Mouse (Mus musculus) embryonic facial prominence, embryonic 11.5 days (tissue): ENCODE data around the gene Shisa9. TPM values are rescaled to one million over a fixed set of nuclear protein-coding genes. Genes with fewer than 3 reads are reported as not detected.

Experiments used
- ATAC-seq: fragments of 200-750 bp; cut with Nextera tagmentation; replicated peaks from 2 replicates; pipeline ENCODE4 v1.8.0; 2017; ENCODE audit warnings: low read depth; ENCODE audit not compliant: insufficient number of reproducible peaks, low FRiP score, low TSS enrichment
- DNase-seq: peaks from one replicate; pipeline ENCODE4 v3.0.0-alpha.2; 2015; ENCODE audit warnings: low spot score
- H3K27ac ChIP-seq: fragments of 300-500 bp; sonication (generic); replicated peaks from 2 replicates; pipeline ENCODE4 v1.5.1; 2014; ENCODE audit warnings: mild to moderate bottlenecking, low read depth, low read length, control low read depth
- H3K27me3 ChIP-seq: fragments of 300-500 bp; sonication (generic); 2 replicates; pipeline ENCODE4 v1.6.1; 2014; ENCODE audit warnings: mild to moderate bottlenecking, low read length, moderate library complexity, mixed read lengths; ENCODE audit not compliant: control insufficient read depth, insufficient read depth
- H3K36me3 ChIP-seq: fragments of 300-500 bp; sonication (generic); replicated peaks from 2 replicates; pipeline ENCODE4 v1.6.1; 2014; ENCODE audit warnings: low read depth, mild to moderate bottlenecking, low read length, moderate library complexity, mixed read lengths; ENCODE audit not compliant: control insufficient read depth, insufficient read depth
- H3K4me1 ChIP-seq: fragments of 300-500 bp; sonication (generic); 2 replicates; pipeline ENCODE4 v1.6.1; 2014; ENCODE audit warnings: low read length, mixed read lengths; ENCODE audit not compliant: control insufficient read depth, insufficient read depth
- H3K4me2 ChIP-seq: fragments of 300-500 bp; sonication (generic); 2 replicates; pipeline ENCODE4 v1.6.1; 2014; ENCODE audit warnings: low read depth, mild to moderate bottlenecking, control low read depth, low read length, moderate library complexity
- H3K4me3 ChIP-seq: fragments of 300-500 bp; sonication (generic); 2 replicates; pipeline ENCODE4 v1.5.1; 2014; ENCODE audit warnings: low read depth, low read length, control low read depth
- H3K9ac ChIP-seq: fragments of 300-500 bp; sonication (generic); replicated peaks from 2 replicates; pipeline ENCODE4 v1.6.1; 2014; ENCODE audit warnings: mild to moderate bottlenecking, control low read depth, low read length
- H3K9me3 ChIP-seq: fragments of 300-500 bp; sonication (generic); replicated peaks from 2 replicates; pipeline ENCODE4 v1.6.1; 2016; ENCODE audit warnings: mild to moderate bottlenecking, low read length, inconsistent platforms, mixed read lengths; ENCODE audit not compliant: control insufficient read depth
- WGBS: fragments of 180-500 bp; shearing (Covaris S2); extraction: QIAGEN DNeasy Blood & Tissue Kit; methylation state at CpG from one replicate; pipeline ENCODE4 v1.1.7; 2014; 5-methylcytosine and 5-hydroxymethylcytosine counted together
- polyA plus RNA-seq: library from polyadenylated mRNA; unstranded; fragments of >200 nt; fragmentation: Nextera tagmentation; extraction: Ambion mirVana; gene quantifications from 2 replicates; pipeline ENCODE4 v1.2.1, GENCODE M21; 2014

The Shisa9 gene
- polyA plus RNA-seq, 1 experiment from 2014 or later, result 0.46 TPM

DNA sequence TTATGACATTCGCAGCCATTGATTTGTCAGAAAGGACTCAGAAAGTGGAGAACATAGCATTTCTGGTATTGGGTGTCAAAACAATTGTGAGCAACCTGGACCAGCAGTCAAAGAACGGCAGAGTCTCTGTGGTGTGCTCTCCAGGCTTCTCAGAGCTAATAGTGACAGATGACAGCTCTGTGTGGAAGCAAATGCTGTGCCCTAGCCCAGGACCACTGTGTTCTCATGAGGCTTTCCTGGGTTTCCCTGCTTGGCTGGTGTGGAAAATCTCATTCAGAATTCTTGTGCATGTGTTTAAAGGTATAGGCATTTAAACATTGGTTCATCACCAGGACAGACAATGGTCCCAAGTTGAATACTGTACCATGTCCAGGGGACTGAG lies 234.2 kb downstream of the Shisa9 start:
- Histone ChIP-seq H3K36me3 (no peaks in the 10 kb centered on the region), H3K4me1 (no peaks in the 10 kb centered on the region), H3K27ac (no peak overlapping the region), H3K27me3 (no peaks in the 10 kb centered on the region), H3K4me3 (no peak overlapping the region), H3K9me3 (no peaks in the 10 kb centered on the region), H3K9ac (no peak overlapping the region), H3K4me2 (no peak overlapping the region)
- DNase-seq (no peak), ATAC-seq (no peak)
- 74% methylated on average over 2 of the region's 2 CpGs for WGBS

DNA sequence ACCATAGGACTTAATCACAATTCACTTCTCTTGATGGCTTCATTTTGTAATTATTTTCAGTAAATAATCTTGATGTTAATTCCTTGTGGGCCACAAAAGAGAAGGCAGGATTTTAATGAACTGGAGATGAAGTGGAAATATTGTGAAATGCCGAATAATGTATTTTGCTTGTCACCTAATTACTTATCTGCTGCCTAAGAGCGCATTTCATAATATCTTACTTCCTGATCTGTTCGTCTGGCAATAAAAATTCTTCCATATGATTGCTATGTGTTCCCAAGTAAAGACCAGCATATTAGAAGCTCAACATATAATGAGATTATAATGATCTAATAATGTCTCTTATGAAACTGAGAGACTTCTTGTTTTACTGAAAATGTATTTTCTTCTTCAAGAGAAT lies 235.9 kb downstream of the Shisa9 start:
- 74% methylated on average over 3 of the region's 3 CpGs for WGBS
- H3K27ac ChIP-seq, result no peak overlapping the region
- ATAC-seq (no peak), DNase-seq (no peak)
- no peak overlapping the region for H3K4me3 ChIP-seq
- H3K4me2 ChIP-seq, result no peak overlapping the region
- no peaks in the 10 kb centered on the region for H3K27me3 ChIP-seq
- H3K9me3 ChIP-seq, result no peaks in the 10 kb centered on the region
- H3K9ac ChIP-seq, result no peak overlapping the region
- H3K4me1 ChIP-seq, result no peaks in the 10 kb centered on the region
- H3K36me3 ChIP-seq, result no peaks in the 10 kb centered on the region

DNA sequence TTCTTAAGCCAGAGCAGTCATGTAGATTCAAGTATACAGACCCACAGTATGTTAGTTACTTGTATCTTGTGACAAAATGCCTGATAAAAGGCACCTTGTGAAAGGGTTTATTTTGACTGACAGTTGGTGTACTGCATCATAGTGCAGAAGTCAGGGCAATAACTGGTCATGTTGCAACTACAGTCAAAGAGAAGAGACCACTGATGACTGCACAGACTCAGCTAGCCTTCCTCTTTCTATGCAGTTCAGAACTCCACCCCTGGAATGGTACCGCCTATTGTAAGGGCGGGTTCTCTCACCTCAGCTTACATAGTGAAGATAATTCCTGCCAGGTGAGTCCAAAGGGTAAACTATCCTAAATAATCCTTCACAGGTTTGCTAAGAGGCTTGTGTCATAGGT lies 239.6 kb downstream of the Shisa9 start:
- DNase-seq (no peak), ATAC-seq (no peak)
- H3K9me3 ChIP-seq, result no peaks in the 10 kb centered on the region
- no peak overlapping the region for H3K4me3 ChIP-seq
- no peak overlapping the region for H3K27ac ChIP-seq
- H3K36me3 ChIP-seq, result no peaks in the 10 kb centered on the region
- H3K9ac ChIP-seq, result no peak overlapping the region
- no peaks in the 10 kb centered on the region for H3K4me1 ChIP-seq
- 94% methylated on average over 2 of the region's 2 CpGs for WGBS
- H3K27me3 ChIP-seq, result no peaks in the 10 kb centered on the region
- no peak overlapping the region for H3K4me2 ChIP-seq

DNA sequence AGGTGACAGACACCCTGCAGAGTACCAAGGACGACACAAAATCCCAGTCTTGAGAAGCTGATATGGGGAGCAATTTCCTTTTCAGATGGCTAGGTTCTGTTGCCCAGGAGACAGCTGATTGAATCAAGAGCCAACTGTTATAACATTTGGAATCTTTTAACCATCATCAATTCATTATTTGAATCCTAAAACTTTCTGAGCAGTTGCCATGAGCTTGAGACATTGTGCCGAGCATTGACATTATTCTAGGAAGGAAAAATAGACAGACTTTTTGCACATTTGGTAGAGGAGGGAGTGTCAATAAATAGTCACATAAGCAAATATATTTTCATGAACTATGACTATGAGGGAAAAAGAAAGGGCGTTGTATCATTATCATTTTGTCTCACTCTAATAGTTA lies 243.0 kb downstream of the Shisa9 start:
- no peak overlapping the region for H3K4me2 ChIP-seq
- H3K4me3 ChIP-seq, result no peak overlapping the region
- no peaks in the 10 kb centered on the region for H3K9me3 ChIP-seq
- H3K27ac ChIP-seq, result no peak overlapping the region
- no peaks in the 10 kb centered on the region for H3K27me3 ChIP-seq
- H3K9ac ChIP-seq, result no peak overlapping the region
- no peak for DNase-seq
- H3K36me3 ChIP-seq, result no peaks in the 10 kb centered on the region
- WGBS, result 61% methylated on average over 3 of the region's 3 CpGs
- ATAC-seq, result no peak
- no peaks in the 10 kb centered on the region for H3K4me1 ChIP-seq

DNA sequence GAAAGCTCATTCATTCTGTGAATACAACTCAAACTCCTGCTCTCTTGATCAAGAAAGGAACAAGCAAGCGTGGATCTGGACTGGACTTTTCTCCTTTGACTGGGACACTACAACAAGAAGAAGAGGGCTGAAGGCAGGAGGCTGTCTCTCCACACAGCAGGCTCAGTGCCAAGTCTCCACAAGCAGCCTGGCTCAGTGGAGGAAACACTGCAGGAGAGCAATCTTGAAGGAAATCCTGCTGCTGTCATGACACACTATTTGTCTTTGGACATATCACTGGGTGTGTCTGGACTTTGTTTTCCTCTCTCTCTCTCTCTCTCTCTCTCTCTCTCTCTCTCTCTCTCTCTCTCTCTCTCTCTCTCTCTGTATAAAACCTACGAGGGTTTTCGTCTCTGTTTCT lies 249.4 kb downstream of the Shisa9 start:
- no peaks in the 10 kb centered on the region for H3K4me1 ChIP-seq
- ATAC-seq (no peak), DNase-seq (no peak)
- no peak overlapping the region for H3K9ac ChIP-seq
- no peak overlapping the region for H3K27ac ChIP-seq
- no peaks in the 10 kb centered on the region for H3K36me3 ChIP-seq
- H3K9me3 ChIP-seq, result no peaks in the 10 kb centered on the region
- no peaks in the 10 kb centered on the region for H3K27me3 ChIP-seq
- WGBS, result 89% methylated on average over 3 of the region's 3 CpGs
- H3K4me2 ChIP-seq, result no peak overlapping the region
- H3K4me3 ChIP-seq, result no peak overlapping the region

DNA sequence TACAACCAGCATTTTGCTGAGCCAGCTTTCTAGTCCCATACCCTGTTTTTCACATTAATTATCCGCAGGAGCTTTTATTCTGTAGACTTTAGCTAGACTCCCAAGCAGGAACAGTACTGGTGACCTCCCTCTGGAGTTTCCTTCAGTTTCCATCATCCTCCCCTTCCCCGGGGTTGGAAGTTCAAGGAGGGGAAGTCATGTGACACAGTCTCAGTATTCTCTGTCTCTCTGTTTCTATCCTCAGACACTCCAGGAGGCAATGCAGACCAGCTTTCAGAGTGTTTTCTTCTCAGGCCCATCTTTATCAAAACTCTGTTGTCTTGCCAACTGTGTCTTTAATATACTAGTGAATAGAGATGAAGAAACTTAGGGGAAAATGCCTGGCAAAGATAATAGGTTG lies 250.4 kb downstream of the Shisa9 start:
- H3K9me3 ChIP-seq, result no peaks in the 10 kb centered on the region
- 62% methylated on average over 2 of the region's 2 CpGs for WGBS
- DNase-seq, result no peak
- no peaks in the 10 kb centered on the region for H3K4me1 ChIP-seq
- no peaks in the 10 kb centered on the region for H3K27me3 ChIP-seq
- no peak for ATAC-seq
- H3K9ac ChIP-seq, result no peak overlapping the region
- no peak overlapping the region for H3K4me2 ChIP-seq
- no peaks in the 10 kb centered on the region for H3K36me3 ChIP-seq
- H3K27ac ChIP-seq, result no peak overlapping the region
- no peak overlapping the region for H3K4me3 ChIP-seq

DNA sequence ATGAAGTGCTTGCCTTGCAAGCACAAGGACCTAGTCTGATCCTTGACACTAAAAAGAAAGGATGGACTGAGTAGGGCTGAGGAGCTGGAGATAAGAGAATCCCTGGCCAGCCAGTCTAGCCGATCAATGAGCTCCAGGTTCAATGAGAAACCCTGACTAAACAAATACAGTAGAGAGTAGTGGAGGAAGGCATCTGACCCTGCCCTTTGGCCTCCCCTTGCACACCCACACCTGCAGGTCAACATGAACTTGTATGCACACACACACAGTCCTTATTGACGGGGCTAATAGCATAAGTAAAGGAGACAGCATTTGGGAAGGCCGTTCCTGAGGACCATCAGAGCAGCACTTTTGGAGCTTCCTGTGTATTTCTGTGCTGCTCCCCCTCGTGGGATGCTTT lies 254.7 kb downstream of the Shisa9 start:
- no peaks in the 10 kb centered on the region for H3K36me3 ChIP-seq
- WGBS, result 75% methylated on average over 4 of the region's 4 CpGs
- H3K4me1 ChIP-seq, result no peaks in the 10 kb centered on the region
- no peak overlapping the region for H3K27ac ChIP-seq
- no peaks in the 10 kb centered on the region for H3K27me3 ChIP-seq
- H3K9me3 ChIP-seq, result no peaks in the 10 kb centered on the region
- no peak overlapping the region for H3K9ac ChIP-seq
- no peak overlapping the region for H3K4me2 ChIP-seq
- ATAC-seq (no peak), DNase-seq (no peak)
- no peak overlapping the region for H3K4me3 ChIP-seq

DNA sequence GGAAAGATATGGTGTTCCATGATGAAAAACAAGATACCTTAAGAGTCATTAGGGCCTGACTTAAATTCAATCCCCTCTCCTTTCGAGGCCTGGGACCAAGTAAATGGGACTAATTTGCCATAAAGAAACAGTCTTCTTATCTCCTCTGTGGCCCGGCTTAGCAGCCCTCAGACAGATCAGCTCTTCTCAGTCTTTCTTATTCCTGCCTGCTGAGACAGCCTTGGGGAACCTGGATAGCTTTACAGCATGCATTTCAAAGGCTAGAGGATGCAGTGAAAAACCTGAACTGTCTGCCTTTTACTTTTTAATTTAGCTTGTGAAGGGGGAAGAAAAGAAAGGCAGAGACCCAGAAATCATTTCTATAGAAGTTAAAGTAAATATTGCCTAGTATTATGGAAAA lies 275.4 kb downstream of the Shisa9 start:
- ATAC-seq (no peak), DNase-seq (no peak)
- Histone ChIP-seq H3K9ac (no peak overlapping the region), H3K36me3 (no peaks in the 10 kb centered on the region), H3K4me3 (no peak overlapping the region), H3K9me3 (no peaks in the 10 kb centered on the region), H3K4me2 (no peak overlapping the region), H3K27me3 (no peaks in the 10 kb centered on the region), H3K27ac (no peak overlapping the region), H3K4me1 (no peaks in the 10 kb centered on the region)
- WGBS, result 2% methylated on average over 2 of the region's 2 CpGs

DNA sequence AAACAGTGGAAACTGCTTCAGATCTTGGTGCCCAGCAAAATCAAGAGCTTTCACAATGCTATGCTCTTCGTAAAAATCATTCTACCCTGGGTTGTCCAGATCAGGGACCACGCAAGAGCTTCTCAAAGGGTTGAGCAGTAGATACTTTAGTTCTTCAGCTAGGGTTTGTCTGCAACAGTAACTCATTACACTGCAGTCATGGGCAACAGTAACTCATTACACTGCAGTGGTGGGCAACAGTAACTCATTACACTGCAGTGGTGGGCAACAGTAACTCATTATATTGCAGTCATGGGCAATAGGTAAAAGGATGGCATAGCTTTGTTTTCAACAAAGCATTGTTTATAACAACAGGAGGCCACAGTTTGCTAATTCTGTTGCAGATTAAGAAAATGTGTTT lies 281.9 kb downstream of the Shisa9 start:
- no peaks in the 10 kb centered on the region for H3K27me3 ChIP-seq
- H3K9ac ChIP-seq, result no peak overlapping the region
- no peaks in the 10 kb centered on the region for H3K9me3 ChIP-seq
- H3K27ac ChIP-seq, result no peak overlapping the region
- no peak overlapping the region for H3K4me3 ChIP-seq
- no peak for ATAC-seq
- no peak overlapping the region for H3K4me2 ChIP-seq
- DNase-seq, result no peak
- no peaks in the 10 kb centered on the region for H3K36me3 ChIP-seq
- H3K4me1 ChIP-seq, result no peaks in the 10 kb centered on the region
- WGBS, result 79% methylated on average over 2 of the region's 2 CpGs
